Mouse (Mus musculus) mature B cell (primary cell): ENCODE measurements around the gene 2900026A02Rik.

Experiments used
- in situ Hi-C: fragments of 300-500 bp; cut with MboI; formaldehyde crosslinking; loops from 2 replicates; pipeline ENCODE4 v1.14.3; 2019

2900026A02Rik gene

DNA sequence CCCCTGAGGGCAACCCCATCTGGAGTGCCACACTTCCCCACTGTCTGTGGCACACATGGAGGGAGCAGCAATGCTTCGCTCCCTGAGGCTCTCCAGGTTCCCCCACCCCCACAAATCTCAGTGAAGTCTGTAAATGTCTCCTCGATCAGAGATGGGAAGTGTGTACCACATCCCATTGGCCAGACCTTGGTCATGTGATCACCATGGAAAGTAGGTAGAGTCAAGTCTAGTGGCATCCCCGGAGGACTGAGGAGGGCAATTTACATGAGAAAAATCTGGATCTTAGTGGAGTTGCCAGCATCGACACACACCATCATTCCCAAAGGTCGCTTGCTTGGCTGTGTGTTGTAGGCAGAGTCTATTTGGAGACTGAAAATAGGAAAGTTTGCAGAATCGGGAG lies 182.4 kb downstream of the 2900026A02Rik start:
- in situ Hi-C loops: no loop called here
